Mouse (Mus musculus): ENCODE results near the gene Gm49321.

- TF ChIP-seq CTCF (IDR thresholded peaks at IDR 0.05; ENCODE audit: low read depth, low read length) (no peak), POLR2A (IDR thresholded peaks at IDR 0.05; ENCODE audit: extremely low read depth, insufficient read depth, low read length) (no peak)
These were observed 17.3 kb downstream of the Gm49321 start for GRCm38 (mm10) chr12:73954785-73955184.
